ENCODE assay signal across 22 mouse cellular contexts in the genomic region with DNA sequence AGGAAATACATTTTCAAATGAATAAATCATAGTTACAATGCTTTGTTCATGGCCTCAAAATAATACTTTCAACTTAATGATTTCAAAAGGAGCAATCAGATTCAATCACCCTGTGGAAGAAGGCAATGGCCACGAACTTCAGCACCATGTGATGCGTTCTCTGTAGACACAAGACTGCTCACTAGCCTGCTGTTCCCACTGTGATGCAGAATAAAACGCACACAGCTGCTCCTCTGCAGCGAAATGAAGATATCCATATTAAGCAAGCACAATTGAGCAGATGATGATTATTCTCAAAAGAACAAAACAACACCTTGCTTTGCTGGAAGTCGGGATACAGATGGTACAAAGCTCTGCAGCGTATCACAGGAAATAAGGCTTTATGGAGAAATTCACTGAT.
DNase-seq lines count a peak whose midpoint lies in the region; ATAC-seq and TF ChIP-seq lines count a peak whose summit lies in the region.
"Had no signal": no experiment of that assay in that cellular context is flagged by ENCODE, and none has a peak within 500 bp of the region (broad histone marks: within the 10 kb centered on the region; RNA-seq: fewer than 3 reads in every experiment).

No protein-coding gene starts in this region.

- DNase-seq in hindbrain, embryonic 14.5 days (ENCODE audit: low spot score) = no peak
- DNase-seq in left cerebral cortex, postnatal 14 days (ENCODE audit: low spot score in 2 of 2) = peak; percentile 1 to 3
- DNase-seq in left cerebral cortex, adult 18-20 months (ENCODE audit: low spot score in 2 of 2) = no peak
- peak; percentile 54 for DNase-seq in brain, embryonic 14.5 days (ENCODE audit: low read depth)
- DNase-seq in retina, embryonic 14.5 days (ENCODE audit: low spot score) = peak; percentile 43
- DNase-seq in spleen, adult 18-20 months = no peak
- DNase-seq: adrenal gland, postnatal 25 days; B cell, adult 2 months; cerebellum, adult 9-10 months; gastrocnemius, postnatal 14 days; heart, adult 2 months; kidney, adult 2 months; kidney, postnatal 14 days; thymus, adult 18-20 months had no signal

- intact Hi-C loops in left cerebral cortex, postnatal 14 days (cut with DNase I) = no loop called here

- 44% methylated on average over 6 of the region's 6 CpGs for WGBS in hindbrain, embryonic 14.5 days
- WGBS in hindbrain, embryonic 13.5 days = 47% methylated on average over 6 of the region's 6 CpGs

- H3K4me3 ChIP-seq in hindbrain, embryonic 14.5 days (replicated peaks; ENCODE audit: low read length) = no peak overlapping the region
- H3K4me3 ChIP-seq in hindbrain, embryonic 13.5 days = no peak overlapping the region
- H3K4me3 ChIP-seq: embryonic facial prominence, embryonic 13.5 days; heart, adult 2 months; heart, embryonic 15.5 days; left cerebral cortex, adult 2 months; limb, embryonic 12.5 days; neural tube, embryonic 13.5 days had no signal

- H3K36me3 ChIP-seq in hindbrain, embryonic 14.5 days (replicated peaks; ENCODE audit: control insufficient read depth, insufficient read depth) = no peaks in the 10 kb centered on the region
- H3K36me3 ChIP-seq in hindbrain, embryonic 13.5 days = no peaks in the 10 kb centered on the region
- H3K36me3 ChIP-seq: embryonic facial prominence, embryonic 13.5 days; heart, embryonic 15.5 days; limb, embryonic 12.5 days; neural tube, embryonic 13.5 days had no signal

- no peaks in the 10 kb centered on the region for H3K4me1 ChIP-seq in hindbrain, embryonic 14.5 days (replicated peaks; ENCODE audit: control insufficient read depth, insufficient read depth, low read length)
- H3K4me1 ChIP-seq in hindbrain, embryonic 13.5 days (replicated peaks) = no peaks in the 10 kb centered on the region
- H3K4me1 ChIP-seq: embryonic facial prominence, embryonic 13.5 days; heart, embryonic 15.5 days; limb, embryonic 12.5 days; neural tube, embryonic 13.5 days had no signal

- H3K4me2 ChIP-seq in hindbrain, embryonic 14.5 days (replicated peaks) = no peak overlapping the region
- no peak overlapping the region for H3K4me2 ChIP-seq in hindbrain, embryonic 13.5 days
- H3K4me2 ChIP-seq: embryonic facial prominence, embryonic 13.5 days; heart, embryonic 15.5 days; limb, embryonic 12.5 days; neural tube, embryonic 13.5 days had no signal

- H3K27ac ChIP-seq in hindbrain, embryonic 14.5 days = no peak overlapping the region
- no peak overlapping the region for H3K27ac ChIP-seq in hindbrain, embryonic 13.5 days
- H3K27ac ChIP-seq: embryonic facial prominence, embryonic 13.5 days; heart, adult 2 months; heart, embryonic 15.5 days; left cerebral cortex, adult 2 months; limb, embryonic 12.5 days; liver, embryonic 14.5 days; neural tube, embryonic 13.5 days had no signal

- no peak for TF ChIP-seq POLR2A in brain, embryonic 14.5 days (IDR thresholded peaks at IDR 0.05; ENCODE audit: borderline replicate concordance, extremely low read depth, insufficient read depth, insufficient read length, poor library complexity, severe bottlenecking)

- H3K9ac ChIP-seq in hindbrain, embryonic 14.5 days = no peak overlapping the region
- H3K9ac ChIP-seq in hindbrain, embryonic 13.5 days = no peak overlapping the region
- H3K9ac ChIP-seq: embryonic facial prominence, embryonic 13.5 days; heart, embryonic 15.5 days; limb, embryonic 12.5 days; liver, embryonic 14.5 days; neural tube, embryonic 13.5 days had no signal

- ATAC-seq in hindbrain, embryonic 14.5 days (ENCODE audit: low FRiP score) = peak; percentile 77
- ATAC-seq in hindbrain, embryonic 13.5 days (ENCODE audit: low FRiP score) = no peak
- ATAC-seq: activated CD4-positive, CD25-positive, alpha-beta regulatory T cell, adult 4 months had no signal

- no peaks in the 10 kb centered on the region for H3K9me3 ChIP-seq in hindbrain, embryonic 14.5 days (ENCODE audit: control insufficient read depth, low read length)
- no peaks in the 10 kb centered on the region for H3K9me3 ChIP-seq in hindbrain, embryonic 13.5 days
- H3K9me3 ChIP-seq: embryonic facial prominence, embryonic 13.5 days; heart, embryonic 15.5 days; limb, embryonic 12.5 days; neural tube, embryonic 13.5 days had no signal

- no peaks in the 10 kb centered on the region for H3K27me3 ChIP-seq in hindbrain, embryonic 14.5 days (ENCODE audit: control insufficient read depth, insufficient read depth, low read length)
- no peaks in the 10 kb centered on the region for H3K27me3 ChIP-seq in hindbrain, embryonic 13.5 days
- H3K27me3 ChIP-seq: embryonic facial prominence, embryonic 13.5 days; heart, embryonic 15.5 days; limb, embryonic 12.5 days; neural tube, embryonic 13.5 days had no signal

- TF ChIP-seq CTCF in brain, embryonic 14.5 days (IDR thresholded peaks at IDR 0.05; ENCODE audit: borderline replicate concordance, extremely low read depth, insufficient read depth, insufficient read length) = no peak

Comparison
In these comparisons a context has a peak if more than half of its experiments do, and no peak if none do; other contexts are left out.
1. DNase-seq: peak in left cerebral cortex, postnatal 14 days (2 of 2), brain, embryonic 14.5 days (single experiment) and retina, embryonic 14.5 days (single experiment); none in hindbrain, embryonic 14.5 days (single experiment), left cerebral cortex, adult 18-20 months (0 of 2) and spleen, adult 18-20 months (0 of 2).